Mouse (Mus musculus): Measurements from ENCODE around the gene Rassf1. TPM values are rescaled to one million over a fixed set of nuclear protein-coding genes. Genes with fewer than 3 reads are reported as not detected.
A peak's percentile ranks its signal among the peaks of the same experiment; 100 is the strongest.

The Rassf1 gene
- total RNA-seq, 1 experiment from 2014 or later: 22.9 TPM

- DNase-seq: peak; percentile 41
Measured at GRCm38 (mm10) chr9:107540420-107540819, 10.9 kb upstream of the Rassf1 start.

- DNase-seq: no peak
Measured at GRCm38 (mm10) chr9:107541005-107541404, 10.3 kb upstream of the Rassf1 start.

- peak; percentile 97 for DNase-seq
Measured at GRCm38 (mm10) chr9:107541474-107542351, 9.6 kb upstream of the Rassf1 start, which contains the start of the genes Cyb561d2 and Nprl2. Cyb561d2 (minus strand) TSS chr9:107542193. Nprl2 (plus strand) TSS chr9:107542226.

- DNase-seq: no peak
Measured at GRCm38 (mm10) chr9:107542352-107542686, 9.0 kb upstream of the Rassf1 start.

GRCm38 (mm10) chr9:107542721-107543120, 8.6 kb upstream of the Rassf1 start:
- DNase-seq: no peak

GRCm38 (mm10) chr9:107543299-107543698, 8.1 kb upstream of the Rassf1 start:
- no peak for DNase-seq

GRCm38 (mm10) chr9:107544196-107544700, 7.1 kb upstream of the Rassf1 start:
- DNase-seq: no peak

- no peak for DNase-seq
Measured at GRCm38 (mm10) chr9:107544729-107545128, 6.6 kb upstream of the Rassf1 start.

- DNase-seq: peak; percentile 7
Measured at GRCm38 (mm10) chr9:107545199-107545598, 6.2 kb upstream of the Rassf1 start.

GRCm38 (mm10) chr9:107545602-107546001, 5.8 kb upstream of the Rassf1 start:
- peak; percentile 86 for DNase-seq

- peak; percentile 96 for DNase-seq
Measured at GRCm38 (mm10) chr9:107547026-107547425, 4.3 kb upstream of the Rassf1 start, which contains the start of gene Zmynd10. Zmynd10 (plus strand) TSS chr9:107547298.

GRCm38 (mm10) chr9:107547957-107548356, 3.4 kb upstream of the Rassf1 start:
- DNase-seq: no peak

GRCm38 (mm10) chr9:107548820-107549219, 2.5 kb upstream of the Rassf1 start:
- no peak for DNase-seq

- no peak for DNase-seq
Measured at GRCm38 (mm10) chr9:107549297-107550074, 1.9 kb upstream of the Rassf1 start.

- DNase-seq: no peak
Measured at GRCm38 (mm10) chr9:107550491-107551116, 751 bp upstream of the Rassf1 start.

GRCm38 (mm10) chr9:107551890-107552355, 568 bp downstream of the Rassf1 start:
- DNase-seq: no peak

GRCm38 (mm10) chr9:107552690-107553393, 1.5 kb downstream of the Rassf1 start:
- no peak for DNase-seq

GRCm38 (mm10) chr9:107553541-107554318, 2.4 kb downstream of the Rassf1 start:
- DNase-seq: peak; percentile 64

GRCm38 (mm10) chr9:107554319-107554825, 3.0 kb downstream of the Rassf1 start:
- DNase-seq: peak; percentile 97

GRCm38 (mm10) chr9:107555031-107555457, 3.7 kb downstream of the Rassf1 start:
- peak; percentile 78 for DNase-seq
